Mouse (Mus musculus) hindbrain, embryonic 16.5 days (tissue): ENCODE data around the gene Tec. TPM values are rescaled to one million over a fixed set of nuclear protein-coding genes. Genes with fewer than 3 reads are reported as not detected.

Experiments
- ATAC-seq: fragments of 200-750 bp; cut with Nextera tagmentation; 2 replicates; pipeline ENCODE4 v1.8.0; 2017; ENCODE audit warnings: moderate TSS enrichment, moderate library complexity
- H3K27ac ChIP-seq: fragments of 300-500 bp; sonication (generic); 2 replicates; pipeline ENCODE4 v1.5.1; 2014; ENCODE audit warnings: low read depth, mild to moderate bottlenecking, control low read depth, low read length, moderate library complexity
- H3K27me3 ChIP-seq: fragments of 300-500 bp; sonication (generic); replicated peaks from 2 replicates; pipeline ENCODE4 v1.6.1; 2014; ENCODE audit warnings: low read length; ENCODE audit not compliant: control insufficient read depth, insufficient read depth
- H3K36me3 ChIP-seq: fragments of 300-500 bp; sonication (generic); 2 replicates; pipeline ENCODE4 v1.6.1; 2014; ENCODE audit warnings: mild to moderate bottlenecking, low read length, moderate library complexity, mixed read lengths; ENCODE audit not compliant: control insufficient read depth, insufficient read depth
- H3K4me1 ChIP-seq: fragments of 300-500 bp; sonication (generic); 2 replicates; pipeline ENCODE4 v1.6.1; 2014; ENCODE audit warnings: low read depth, low read length; ENCODE audit not compliant: control insufficient read depth, insufficient read depth
- H3K4me2 ChIP-seq: fragments of 300-500 bp; sonication (generic); 2 replicates; pipeline ENCODE4 v1.6.1; 2014; ENCODE audit warnings: mild to moderate bottlenecking, low read length, control low read depth, moderate library complexity
- H3K4me3 ChIP-seq: fragments of 300-500 bp; sonication (generic); 2 replicates; pipeline ENCODE4 v1.5.1; 2014; ENCODE audit warnings: mild to moderate bottlenecking, low read length, control low read depth, moderate library complexity
- H3K9ac ChIP-seq: fragments of 300-500 bp; sonication (generic); 2 replicates; pipeline ENCODE4 v1.6.1; 2014; ENCODE audit warnings: low read depth, mild to moderate bottlenecking, control low read depth, low read length, moderate library complexity
- H3K9me3 ChIP-seq: fragments of 300-500 bp; sonication (generic); 2 replicates; pipeline ENCODE4 v1.6.1; 2014; ENCODE audit warnings: mild to moderate bottlenecking, low read length, moderate library complexity; ENCODE audit not compliant: control insufficient read depth
- WGBS: fragments of 180-500 bp; shearing (Covaris S2); extraction: QIAGEN DNeasy Blood & Tissue Kit; methylation state at CpG from one replicate; pipeline ENCODE4 v1.1.7; 2014; 5-methylcytosine and 5-hydroxymethylcytosine counted together
- polyA plus RNA-seq: library from polyadenylated mRNA; unstranded; fragments of >200 nt; fragmentation: Nextera tagmentation; extraction: Ambion mirVana; gene quantifications from 2 replicates; pipeline ENCODE4 v1.2.1, GENCODE M21; 2015

Gene Tec
- polyA plus RNA-seq, 1 experiment from 2014 or later, result 8.4 TPM

- 92% methylated on average over 5 of the region's 5 CpGs for WGBS
- H3K9ac ChIP-seq, result no peak within 1 kb of the TSS
- H3K9me3 ChIP-seq, result no peaks in the 10 kb centered on the region
- ATAC-seq, result no peak
- H3K4me2 ChIP-seq, result no peak within 1 kb of the TSS
- no peaks in the 10 kb centered on the region for H3K4me1 ChIP-seq
- no peaks in the 10 kb centered on the region for H3K36me3 ChIP-seq
- H3K27ac ChIP-seq, result no peak within 1 kb of the TSS
- no peaks in the 10 kb centered on the region for H3K27me3 ChIP-seq
- H3K4me3 ChIP-seq, result no peak within 1 kb of the TSS
These were observed 115.7 kb downstream of the Tec start, which contains the start of gene Txk for GRCm38 (mm10) chr5:72752585-72752984. Gene Txk (minus strand): TSS chr5:72752777.

GRCm38 (mm10) chr5:72751056-72751758 lies 117.1 kb downstream of the Tec start:
- H3K4me3 ChIP-seq, result no peak overlapping the region
- H3K27me3 ChIP-seq, result no peaks in the 10 kb centered on the region
- no peak overlapping the region for H3K9ac ChIP-seq
- H3K9me3 ChIP-seq, result no peaks in the 10 kb centered on the region
- ATAC-seq, result peak; percentile 95
- H3K4me2 ChIP-seq, result no peak overlapping the region
- peak overlapping the region; percentile 25; the same call in 1 of the 2 replicates for H3K27ac ChIP-seq
- H3K4me1 ChIP-seq, result no peaks in the 10 kb centered on the region
- H3K36me3 ChIP-seq, result no peaks in the 10 kb centered on the region
- WGBS, result 66% methylated on average over 7 of the region's 7 CpGs

- Histone ChIP-seq H3K27ac (peak overlapping the region; percentile 54; the same call in 1 of the 2 replicates), H3K4me1 (no peaks in the 10 kb centered on the region), H3K4me2 (no peak overlapping the region), H3K9ac (no peak overlapping the region), H3K9me3 (no peaks in the 10 kb centered on the region), H3K4me3 (no peak overlapping the region), H3K27me3 (no peaks in the 10 kb centered on the region), H3K36me3 (no peaks in the 10 kb centered on the region)
- ATAC-seq, result no peak
- WGBS, result 77% methylated on average over 5 of the region's 5 CpGs
These were observed 118.1 kb downstream of the Tec start for GRCm38 (mm10) chr5:72750226-72750625.

- Histone ChIP-seq H3K9ac (no peak overlapping the region), H3K4me1 (no peaks in the 10 kb centered on the region), H3K36me3 (no peaks in the 10 kb centered on the region), H3K9me3 (no peaks in the 10 kb centered on the region), H3K4me3 (no peak overlapping the region), H3K27ac (no peak overlapping the region), H3K4me2 (no peak overlapping the region), H3K27me3 (no peaks in the 10 kb centered on the region)
- 72% methylated on average over 7 of the region's 7 CpGs for WGBS
- no peak for ATAC-seq
These were observed 119.5 kb downstream of the Tec start for GRCm38 (mm10) chr5:72748659-72749265.

GRCm38 (mm10) chr5:72747384-72747783 lies 120.9 kb downstream of the Tec start:
- Histone ChIP-seq H3K4me3 (no peak overlapping the region), H3K9ac (no peak overlapping the region), H3K9me3 (no peaks in the 10 kb centered on the region), H3K4me1 (no peaks in the 10 kb centered on the region), H3K27me3 (no peaks in the 10 kb centered on the region), H3K36me3 (no peaks in the 10 kb centered on the region), H3K27ac (no peak overlapping the region), H3K4me2 (no peak overlapping the region)
- 77% methylated on average over 4 of the region's 4 CpGs for WGBS
- ATAC-seq, result no peak

GRCm38 (mm10) chr5:72746461-72746860 lies 121.8 kb downstream of the Tec start:
- Histone ChIP-seq H3K4me2 (no peak overlapping the region), H3K27me3 (no peaks in the 10 kb centered on the region), H3K9ac (no peak overlapping the region), H3K36me3 (no peaks in the 10 kb centered on the region), H3K4me1 (no peaks in the 10 kb centered on the region), H3K9me3 (no peaks in the 10 kb centered on the region), H3K27ac (no peak overlapping the region), H3K4me3 (no peak overlapping the region)
- 81% methylated on average over 4 of the region's 4 CpGs for WGBS
- ATAC-seq, result no peak

- Histone ChIP-seq H3K27ac (no peak overlapping the region), H3K4me3 (no peak overlapping the region), H3K9ac (no peak overlapping the region), H3K27me3 (no peaks in the 10 kb centered on the region), H3K4me1 (no peaks in the 10 kb centered on the region), H3K9me3 (no peaks in the 10 kb centered on the region), H3K4me2 (no peak overlapping the region), H3K36me3 (no peaks in the 10 kb centered on the region)
- ATAC-seq, result no peak
- WGBS, result 95% methylated on average over 6 of the region's 6 CpGs
These were observed 125.2 kb downstream of the Tec start for GRCm38 (mm10) chr5:72743103-72743502.

GRCm38 (mm10) chr5:72736868-72737267 lies 131.4 kb downstream of the Tec start:
- Histone ChIP-seq H3K36me3 (no peaks in the 10 kb centered on the region), H3K27ac (no peak overlapping the region), H3K4me1 (no peaks in the 10 kb centered on the region), H3K9ac (no peak overlapping the region), H3K27me3 (no peaks in the 10 kb centered on the region), H3K4me2 (no peak overlapping the region), H3K4me3 (no peak overlapping the region), H3K9me3 (no peaks in the 10 kb centered on the region)
- WGBS, result 80% methylated on average over 7 of the region's 7 CpGs
- ATAC-seq, result no peak

- Histone ChIP-seq H3K4me1 (no peaks in the 10 kb centered on the region), H3K36me3 (no peaks in the 10 kb centered on the region), H3K27ac (no peak overlapping the region), H3K9ac (no peak overlapping the region), H3K4me2 (no peak overlapping the region), H3K4me3 (no peak overlapping the region), H3K9me3 (no peaks in the 10 kb centered on the region), H3K27me3 (no peaks in the 10 kb centered on the region)
- ATAC-seq, result no peak
- 78% methylated on average over 8 of the region's 8 CpGs for WGBS
These were observed 131.8 kb downstream of the Tec start for GRCm38 (mm10) chr5:72736437-72736836.
